Mouse (Mus musculus) gastrocnemius, postnatal 25 days (tissue): ENCODE results near the gene 1700028J19Rik. TPM values are rescaled to one million over a fixed set of nuclear protein-coding genes. Genes with fewer than 3 reads are reported as not detected.
A peak's percentile ranks its signal among the peaks of the same experiment; 100 is the strongest.

Experiments
- DNase-seq: peaks from one replicate; pipeline ENCODE4 v3.0.0; 2022
- long read RNA-seq, 2 experiments: library from polyadenylated mRNA; stranded (forward); transcript quantifications; one replicate each; pipeline ENCODE4 v2.0.0; 2021
- total RNA-seq, 2 experiments: library from RNA; stranded (reverse); gene quantifications; 1 replicate in 1 of 2; 2 replicates in 1 of 2; pipeline ENCODE4 v1.2.3; 2021

Gene 1700028J19Rik
- total RNA-seq = under 1 TPM; 0.36 to 0.43 TPM
- long read RNA-seq, experiment 1, partial matches to known transcripts = 0 of 1 reads
- long read RNA-seq, experiment 1, other reads (novel, unspliced or antisense) = 1 of 1 reads
- long read RNA-seq, experiment 2 = 0 reads

DNA sequence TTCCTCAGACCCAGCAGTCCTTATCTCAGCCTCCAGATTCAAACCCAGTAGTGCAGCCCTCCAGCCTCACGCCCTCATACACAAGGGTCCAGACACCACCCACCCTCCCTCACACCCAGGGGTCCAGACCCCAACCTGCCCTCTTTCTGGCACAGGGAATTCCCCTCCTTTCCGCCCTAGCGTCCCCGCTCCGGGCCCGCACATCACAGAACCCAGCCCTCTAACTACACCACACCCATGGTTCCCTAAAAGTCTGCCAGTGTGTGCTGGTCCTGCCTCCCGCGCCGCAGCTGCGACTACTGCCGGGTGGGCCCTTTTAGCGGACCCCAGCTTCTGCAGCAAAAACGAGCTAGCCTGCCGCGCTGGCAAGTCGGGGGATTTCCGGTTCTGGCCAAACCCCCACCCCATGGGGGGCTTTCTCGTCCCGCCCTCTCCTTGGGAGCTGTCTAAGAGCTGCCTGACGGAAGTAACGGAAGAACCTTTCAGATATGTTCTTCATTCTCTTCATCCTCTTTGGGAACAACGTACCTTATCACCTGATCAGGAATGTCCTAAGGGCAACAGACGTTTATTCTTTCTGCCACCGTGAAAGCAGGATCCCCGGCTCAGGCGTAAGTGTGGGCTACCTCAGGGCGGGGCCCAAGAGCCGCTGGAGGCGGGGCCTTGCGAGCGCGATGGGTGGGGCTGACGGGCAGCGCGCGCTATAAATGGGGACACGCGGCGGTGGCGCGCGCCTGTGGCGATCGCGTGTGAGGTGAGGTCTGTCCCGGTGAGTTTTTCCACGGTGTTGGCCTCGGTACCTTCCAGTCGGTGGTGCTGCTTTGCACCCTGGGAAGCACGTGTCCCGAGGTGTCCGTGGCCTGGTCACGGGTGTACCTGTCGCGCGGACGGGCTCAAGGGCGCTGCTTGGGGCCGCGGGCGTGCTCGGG, at the start of gene 1700028J19Rik, which contains the start of gene 2410002F23Rik:
Gene 1700028J19Rik, minus strand, starts transcription at position 641 of the 929 bp plus-strand sequence.
Gene 2410002F23Rik, plus strand, starts transcription at position 668 of the 929 bp plus-strand sequence.
- peak; percentile 86 for DNase-seq

DNA sequence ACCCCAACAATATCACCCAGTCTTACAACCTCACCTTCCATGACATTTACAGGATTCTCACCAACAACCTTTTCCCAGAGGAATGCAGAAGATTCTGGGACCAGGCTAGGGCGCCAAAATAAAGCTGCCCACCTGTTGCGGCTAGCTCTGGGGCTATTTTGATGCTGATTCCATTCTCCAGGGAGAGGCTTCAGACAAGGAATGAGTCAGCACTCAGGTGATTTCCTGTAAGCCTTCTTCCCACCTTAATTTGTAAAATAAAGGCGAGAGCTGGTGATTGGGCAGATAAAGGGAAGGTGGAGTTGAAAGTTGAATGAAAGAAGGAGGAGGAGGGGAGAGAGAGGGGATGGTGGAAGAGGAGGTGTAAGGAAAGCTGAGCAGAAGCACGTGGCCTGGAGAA, 44.9 kb upstream of the 1700028J19Rik start:
- DNase-seq = no peak

DNA sequence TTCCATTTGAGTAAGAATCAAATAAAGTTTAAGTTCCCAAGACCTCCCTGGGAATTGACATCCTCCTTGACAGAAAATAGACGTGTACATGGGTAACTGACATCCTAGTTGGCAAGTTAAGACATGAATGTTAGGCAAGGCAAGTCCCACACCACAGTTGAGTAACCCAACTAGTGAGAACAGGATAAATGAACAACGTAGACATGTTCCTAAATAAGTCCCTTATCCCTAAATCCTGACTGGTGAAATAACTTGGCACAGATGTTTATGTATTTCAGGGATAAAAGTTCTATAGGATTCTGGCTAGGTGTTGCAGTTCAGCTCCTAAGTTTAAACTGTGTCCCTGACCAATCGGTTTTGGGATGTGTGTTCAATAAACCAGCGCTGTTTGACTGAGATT, 44.5 kb upstream of the 1700028J19Rik start:
- no peak for DNase-seq

DNA sequence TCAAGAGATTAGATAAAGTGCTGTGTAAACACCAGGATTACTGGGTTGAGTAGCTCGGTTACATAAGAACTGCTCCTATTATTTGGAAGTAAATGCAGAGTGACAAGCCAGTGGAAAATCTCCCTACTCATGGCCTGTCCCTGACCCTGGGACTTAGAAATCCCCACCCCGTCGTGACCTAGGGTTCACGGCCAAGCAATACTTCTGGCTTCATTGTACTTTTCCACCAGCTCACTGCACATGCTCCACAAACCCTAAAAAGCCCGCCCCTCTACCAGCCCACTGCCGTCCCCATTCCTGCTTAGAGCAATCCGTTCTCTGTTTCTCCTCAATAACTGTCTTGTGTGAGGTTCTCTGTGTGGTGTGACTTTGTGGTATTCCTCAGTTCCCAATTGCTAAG, 41.3 kb upstream of the 1700028J19Rik start:
- DNase-seq = no peak

DNA sequence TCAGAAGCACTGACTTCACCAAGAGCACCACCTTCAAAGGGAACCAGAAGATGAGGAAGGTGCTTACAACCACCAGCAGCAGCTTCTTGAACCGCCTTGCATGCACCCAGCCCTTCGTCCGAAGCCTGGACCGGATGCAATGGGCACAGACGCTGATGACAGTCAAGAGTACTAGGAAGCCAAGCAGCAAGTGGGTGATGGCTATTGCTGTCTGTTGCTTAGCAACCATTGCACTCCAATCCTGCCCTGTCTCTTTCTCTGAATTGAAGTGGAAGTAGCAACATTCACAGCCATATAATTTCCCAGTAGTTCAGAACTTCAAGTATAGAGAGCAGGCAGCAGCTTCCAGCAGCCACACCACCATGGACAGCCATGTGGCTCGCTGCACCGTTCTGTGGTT, 35.1 kb upstream of the 1700028J19Rik start:
- no peak for DNase-seq

DNA sequence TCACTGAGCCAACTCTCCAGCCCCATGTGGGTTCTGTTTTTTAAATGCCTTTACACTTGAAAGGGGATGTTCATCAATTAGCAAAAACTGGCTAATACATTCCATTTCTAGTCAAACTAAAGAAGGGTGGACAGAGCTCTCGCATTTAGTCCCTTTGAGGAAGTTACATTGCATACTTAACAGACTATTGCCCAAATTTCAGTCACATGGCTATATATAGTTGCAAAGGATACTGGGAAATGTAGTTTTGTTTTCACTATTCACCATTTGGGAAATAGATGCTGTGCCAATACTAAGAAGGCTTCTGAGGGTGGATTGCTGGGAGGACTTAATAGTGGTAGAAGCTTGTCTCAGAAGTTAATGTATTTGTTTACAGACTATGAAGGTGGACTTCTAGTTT, 34.5 kb upstream of the 1700028J19Rik start:
- DNase-seq = no peak

DNA sequence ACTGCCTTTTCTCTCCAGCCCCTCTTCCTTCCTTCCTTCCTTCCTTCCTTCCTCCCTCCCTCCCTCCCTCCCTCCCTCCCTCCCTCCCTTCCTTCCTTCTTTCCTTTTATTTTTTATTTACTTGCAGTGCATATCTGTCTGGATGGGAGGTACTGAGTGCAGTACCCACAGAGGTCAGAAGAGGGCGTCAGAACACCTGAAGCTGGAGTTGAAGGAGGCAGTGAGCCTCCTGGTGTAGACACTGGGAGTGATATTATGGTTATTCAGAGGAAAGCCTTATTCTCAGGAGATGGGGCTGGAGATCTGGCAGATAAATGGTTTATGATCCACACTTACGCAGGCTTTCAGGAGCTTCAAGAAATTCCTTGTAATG, 30.7 kb upstream of the 1700028J19Rik start:
- no peak for DNase-seq

DNA sequence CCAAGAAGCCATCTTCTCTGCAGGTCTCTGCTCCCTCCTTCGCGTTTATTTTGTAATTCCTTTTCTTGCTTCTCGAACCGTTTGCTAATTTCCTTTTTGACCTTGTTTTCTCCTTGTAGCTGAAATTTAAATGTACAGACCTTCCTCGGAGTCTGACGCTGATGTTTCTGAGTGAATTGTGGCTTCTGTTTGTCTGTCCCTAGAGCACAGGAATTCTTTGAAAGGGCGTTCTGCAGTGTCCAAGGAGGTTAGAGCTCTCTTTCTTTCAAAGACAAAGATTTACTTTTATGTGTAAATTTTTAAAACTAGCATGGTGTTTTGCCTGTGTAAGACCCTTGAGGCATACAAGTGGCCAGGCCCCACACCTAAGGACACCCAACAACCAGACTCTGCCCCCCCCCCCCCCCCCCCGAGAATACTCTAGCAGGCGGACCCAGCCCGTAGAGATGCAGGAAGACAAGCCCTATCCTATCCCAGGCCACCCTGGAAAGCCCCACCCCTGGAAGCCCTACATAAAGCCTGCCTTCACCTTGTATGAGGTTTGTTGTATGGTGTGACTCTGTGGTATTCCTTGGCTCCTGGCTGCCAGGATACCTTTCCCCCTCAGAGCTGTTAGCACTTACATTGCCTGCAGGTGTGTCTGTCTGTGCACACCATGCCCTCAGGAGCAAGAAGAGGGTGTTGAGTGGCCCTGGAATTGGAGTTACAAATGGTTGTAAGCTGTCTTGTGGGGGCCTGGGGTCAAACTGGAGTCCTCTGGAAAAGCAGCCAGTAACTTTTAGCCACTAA, 30.2 kb upstream of the 1700028J19Rik start:
- DNase-seq = no peak

DNA sequence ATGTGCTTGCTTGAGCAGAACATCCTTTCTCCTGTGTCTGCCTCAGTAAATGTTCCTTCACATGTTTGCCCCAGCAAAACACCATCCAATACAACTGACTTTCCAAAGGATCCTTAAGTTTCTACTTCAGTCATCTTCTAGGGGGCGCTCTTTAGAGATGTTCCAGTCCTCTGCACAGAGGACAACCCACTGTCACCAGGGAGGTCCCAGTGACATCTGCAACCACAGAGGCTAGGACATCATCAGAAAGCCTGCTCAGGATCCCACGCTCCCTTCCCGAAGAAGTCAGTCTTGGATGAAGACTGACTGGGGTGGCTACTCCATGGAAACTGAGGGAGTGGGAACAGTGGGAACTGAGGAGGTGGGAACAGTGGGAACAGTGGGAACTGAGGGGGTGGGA, 29.1 kb upstream of the 1700028J19Rik start:
- DNase-seq = no peak

DNA sequence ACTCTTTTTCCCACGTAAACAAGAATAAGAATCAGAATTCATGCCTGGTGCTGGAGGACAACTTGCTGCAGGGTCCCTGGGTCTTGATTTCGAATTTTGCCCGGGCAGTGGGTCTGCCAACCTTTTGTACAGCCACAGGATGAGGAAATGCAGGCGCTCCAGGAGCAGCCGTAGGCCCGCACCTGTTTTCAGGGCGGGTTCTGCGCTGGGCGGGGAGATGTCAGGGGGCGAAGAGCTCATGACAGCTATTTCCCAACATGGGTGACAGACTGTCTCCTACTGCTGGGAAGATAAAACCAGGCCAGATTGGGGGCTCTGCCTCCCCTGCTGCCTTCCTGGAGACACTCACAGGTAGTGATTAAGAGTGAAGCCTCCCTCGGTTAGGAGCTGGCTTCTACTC, 27.6 kb upstream of the 1700028J19Rik start:
- DNase-seq = no peak

DNA sequence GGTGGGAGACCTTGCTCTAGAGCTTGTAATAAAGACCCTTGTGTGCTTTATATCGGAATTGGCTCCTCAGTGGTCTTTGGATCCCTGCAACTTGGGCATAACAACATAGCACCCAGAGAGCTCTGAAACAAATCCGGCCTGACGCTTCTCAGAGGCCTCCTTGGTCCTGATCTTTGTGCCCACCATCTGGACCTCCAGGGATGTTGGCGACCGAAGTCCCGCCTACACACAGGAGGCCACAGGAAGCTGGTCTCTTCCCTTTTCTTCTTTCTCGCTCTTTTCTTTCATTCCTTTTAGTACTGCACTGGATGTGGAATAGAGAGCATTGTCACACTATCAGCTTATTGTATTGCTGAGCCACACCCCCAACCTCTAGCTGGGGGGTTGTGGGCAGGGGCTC, 27.0 kb upstream of the 1700028J19Rik start:
- no peak for DNase-seq

DNA sequence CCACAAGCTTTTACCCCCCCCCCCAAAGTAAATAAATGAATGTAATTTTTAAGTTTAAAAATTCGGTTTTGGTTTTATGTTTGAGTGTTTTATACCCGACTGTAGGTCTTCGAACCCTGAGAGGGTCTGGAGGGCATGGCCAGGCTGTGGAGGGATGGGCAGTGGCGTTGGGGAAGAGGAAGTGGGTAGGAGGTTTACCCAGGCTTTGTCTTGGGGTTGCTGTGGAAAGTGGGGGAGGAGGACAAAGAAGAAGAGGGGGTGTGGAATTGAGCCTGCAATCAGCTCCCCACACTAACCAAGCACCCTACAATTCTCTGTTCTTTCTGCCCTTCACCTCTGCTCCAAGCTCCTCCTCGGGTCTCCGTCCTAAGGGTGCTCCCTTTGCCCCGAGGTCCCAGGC, 26.1 kb upstream of the 1700028J19Rik start:
- DNase-seq = no peak

DNA sequence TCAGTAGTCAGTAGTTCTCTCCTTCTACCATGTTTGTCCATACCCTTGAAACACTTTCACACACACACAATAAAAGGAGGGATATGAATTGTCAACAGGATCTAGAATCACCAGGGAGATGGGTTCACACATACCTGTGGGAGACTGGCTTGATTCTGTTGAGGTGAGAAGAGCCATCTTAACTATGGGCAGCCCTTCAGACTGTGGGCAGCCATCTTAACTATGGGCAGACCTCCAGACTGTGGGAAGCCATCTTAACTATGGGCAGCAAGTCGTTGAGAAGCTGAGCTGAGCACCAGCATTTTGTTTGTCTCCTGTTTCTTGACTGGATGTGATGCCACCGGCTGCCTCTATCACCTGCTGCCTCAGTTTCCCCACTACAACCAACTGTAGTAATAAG, 24.8 kb upstream of the 1700028J19Rik start:
- DNase-seq = no peak

DNA sequence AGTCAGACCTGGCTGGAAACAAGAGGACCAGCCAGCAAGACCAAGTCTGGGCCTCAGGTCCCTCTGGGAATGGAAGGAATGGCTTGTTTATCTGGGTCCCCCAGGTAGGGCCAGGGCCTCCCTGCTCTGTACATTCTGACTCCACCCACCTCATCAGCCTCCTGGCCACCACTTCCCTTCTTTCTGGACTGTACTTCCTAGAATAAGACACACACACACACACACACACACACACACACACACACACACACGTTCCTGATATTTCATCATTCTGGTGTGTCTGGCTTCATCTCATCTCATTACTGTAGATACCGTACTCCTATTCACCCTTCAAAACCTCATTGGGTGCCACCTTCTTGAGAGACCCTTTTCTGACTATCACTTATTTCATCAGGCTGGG, 22.9 kb upstream of the 1700028J19Rik start:
- no peak for DNase-seq

DNA sequence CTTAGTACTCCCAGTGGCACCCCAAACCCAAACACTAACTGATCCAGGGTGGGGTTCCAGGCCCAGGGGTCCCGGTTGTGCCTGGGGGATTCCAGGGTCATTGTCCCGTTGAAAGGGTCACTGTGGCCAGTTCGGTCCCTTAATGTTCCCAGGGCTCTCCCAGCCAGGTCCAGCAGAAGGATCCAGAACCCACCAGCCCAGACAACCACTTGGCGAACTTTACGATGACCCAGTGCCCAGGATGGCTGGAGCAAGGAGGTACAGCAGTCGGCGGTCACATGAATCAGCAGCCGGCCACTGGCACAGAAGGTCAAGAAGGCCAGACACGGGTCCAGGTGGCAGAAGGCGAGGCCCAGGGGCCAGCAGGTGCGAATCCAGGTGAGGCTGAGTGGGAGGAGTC, 21.6 kb upstream of the 1700028J19Rik start:
- DNase-seq = no peak

DNA sequence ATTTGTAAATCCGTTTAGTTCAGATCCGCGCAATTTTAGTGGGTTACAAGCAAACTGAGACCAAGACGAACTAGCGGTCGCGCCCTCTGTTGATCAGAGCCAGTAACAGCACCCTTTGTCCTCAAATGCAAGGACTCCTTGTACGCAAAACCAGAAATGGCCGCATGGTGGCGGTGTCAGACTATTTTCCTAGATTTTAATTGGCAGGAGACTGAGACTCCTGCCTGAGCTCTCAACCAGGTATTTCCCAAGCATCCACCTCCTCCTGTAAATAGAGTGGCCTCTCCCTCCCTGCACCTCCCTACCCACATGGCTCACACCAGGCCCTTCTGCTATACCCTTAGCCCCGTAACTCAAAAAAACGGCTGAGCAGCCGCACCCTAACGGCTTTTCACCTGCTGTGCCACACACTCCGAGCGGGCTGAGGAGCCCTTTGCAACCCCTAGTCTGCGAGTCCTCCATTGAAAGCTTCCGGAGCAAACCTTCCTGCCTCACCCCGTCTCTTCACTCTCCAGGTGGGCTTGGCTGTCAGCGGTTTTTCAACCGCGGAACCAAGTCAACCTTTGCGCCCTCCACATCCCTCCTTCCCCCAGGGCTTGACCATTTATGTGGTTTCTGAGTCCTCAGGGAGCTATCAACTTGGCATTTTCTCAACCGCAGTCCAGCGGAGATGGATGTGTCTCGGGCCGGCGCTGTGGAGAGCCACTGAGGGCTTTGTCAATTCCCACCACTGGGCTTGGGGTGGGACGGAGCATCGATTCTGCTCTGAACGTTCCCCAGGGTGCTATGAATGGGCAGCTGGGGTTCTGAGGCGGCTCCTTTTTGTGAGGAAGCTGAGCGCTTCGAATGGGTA, 16.5 kb upstream of the 1700028J19Rik start:
- peak; percentile 77 for DNase-seq

DNA sequence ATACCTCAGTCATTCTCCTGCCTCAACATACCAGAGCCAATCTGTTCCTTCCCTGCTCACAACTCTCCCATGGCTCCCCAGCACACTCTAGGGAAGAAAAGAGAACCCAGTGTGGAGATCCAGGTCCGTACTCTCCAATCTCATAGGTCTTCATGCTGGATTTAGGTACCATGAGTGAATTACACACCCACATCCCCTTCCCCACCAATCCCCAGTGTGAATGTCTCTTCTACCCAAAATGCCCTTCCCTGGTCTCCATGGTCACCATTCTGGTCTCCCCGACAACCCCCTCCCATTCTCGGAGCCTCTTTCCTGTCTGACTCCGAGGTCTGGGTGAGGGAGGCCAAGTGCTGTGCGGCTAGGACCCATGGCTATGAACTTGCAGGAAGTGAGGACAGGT, 14.7 kb upstream of the 1700028J19Rik start, which contains the start of gene Gm15517:
Gene Gm15517, plus strand, starts transcription at position 301 of the 400 bp plus-strand sequence.
- DNase-seq = no peak

DNA sequence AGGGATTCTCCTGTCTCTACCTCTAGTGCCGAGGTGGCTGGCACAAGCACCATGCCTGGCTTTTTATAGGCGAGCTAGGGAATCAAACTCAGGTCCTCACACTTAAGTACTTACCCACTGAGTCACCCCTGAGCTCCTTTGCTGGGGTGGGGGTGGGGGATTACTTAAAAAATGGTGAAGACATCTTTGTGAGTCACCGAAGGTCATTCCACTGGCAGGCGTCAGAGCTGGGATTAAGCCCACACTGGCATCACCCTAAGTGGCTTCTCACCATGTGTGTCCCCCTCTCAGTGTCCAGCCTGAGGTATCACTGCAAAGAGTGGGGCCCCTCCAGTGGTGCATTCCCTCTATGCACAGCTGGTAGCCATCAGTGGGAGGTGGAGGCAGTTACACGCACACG, 13.9 kb upstream of the 1700028J19Rik start:
- DNase-seq = no peak

DNA sequence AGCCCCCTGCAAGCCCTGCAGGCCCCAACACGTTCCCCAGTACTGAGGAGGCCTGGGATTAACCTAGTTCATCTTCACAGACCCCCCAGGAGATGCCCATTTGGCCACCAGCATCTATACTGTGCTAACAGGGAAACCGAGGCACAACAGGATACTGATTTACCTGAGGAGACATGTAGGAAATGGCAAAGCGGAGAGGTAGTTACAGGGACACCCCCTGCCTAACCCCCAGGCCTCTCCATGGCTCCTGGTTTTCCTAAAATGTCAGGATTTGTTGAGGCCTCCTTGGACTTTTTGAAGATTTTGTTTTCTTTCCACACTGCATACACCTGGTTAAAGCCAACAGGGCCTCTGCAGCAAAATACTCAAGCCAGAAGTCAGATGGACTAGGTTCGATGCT, 10.8 kb upstream of the 1700028J19Rik start, which contains the start of gene Acp4:
Gene Acp4, minus strand, starts transcription at position 101 of the 400 bp plus-strand sequence.
- no peak for DNase-seq

DNA sequence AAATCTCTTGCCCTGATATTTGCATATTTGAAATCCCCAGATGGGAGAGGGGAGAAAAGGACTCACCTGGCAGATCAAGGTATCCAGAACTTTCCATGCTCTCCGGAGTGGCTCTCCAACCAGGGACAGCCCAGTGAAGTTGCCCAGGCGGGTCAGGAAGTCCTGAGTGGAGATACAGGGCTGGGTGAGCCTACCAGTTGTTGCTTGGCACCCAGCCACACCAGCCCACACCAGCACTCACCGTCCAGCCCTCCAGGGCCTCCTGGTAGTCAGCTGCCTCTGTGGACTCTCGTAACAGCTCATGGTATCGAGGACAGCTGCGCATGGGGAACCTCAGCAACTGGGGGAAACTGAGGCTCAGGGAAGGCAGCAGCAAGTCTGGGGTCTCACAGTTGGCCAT, 8.4 kb upstream of the 1700028J19Rik start:
- no peak for DNase-seq

DNA sequence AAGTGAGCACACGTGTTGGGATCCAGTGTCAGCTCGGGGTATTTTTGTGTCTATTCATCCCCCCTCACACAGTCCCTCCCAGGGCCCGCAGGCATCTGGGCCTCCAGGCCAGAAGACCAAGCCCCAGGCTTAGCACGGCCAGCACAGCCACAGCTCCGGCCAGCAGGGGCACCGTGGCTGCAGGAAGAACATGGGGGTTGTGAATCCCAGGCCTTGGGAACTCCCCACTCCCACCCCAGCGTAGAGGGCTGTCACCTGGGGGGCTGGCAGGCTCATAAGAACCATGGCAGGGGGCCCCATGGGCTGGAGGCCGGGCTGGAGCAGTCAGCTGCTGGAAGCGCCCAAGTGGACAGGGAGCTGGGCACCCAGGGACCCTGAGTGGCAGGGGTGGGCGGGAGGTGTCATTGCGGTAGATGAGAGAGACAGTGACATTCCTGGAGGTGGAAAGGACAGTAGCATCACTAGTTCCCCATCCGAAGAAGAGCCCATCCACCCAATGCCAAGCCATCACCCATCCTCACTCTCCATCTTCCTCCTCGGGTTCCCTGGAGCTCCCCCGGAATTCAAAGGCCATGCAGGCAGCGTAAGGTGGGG, 6.6 kb upstream of the 1700028J19Rik start:
- DNase-seq = no peak
